Mouse (Mus musculus) forebrain, embryonic 14.5 days (tissue): ENCODE data around the gene Agap2. TPM values are rescaled to one million over a fixed set of nuclear protein-coding genes. Genes with fewer than 3 reads are reported as not detected.

Experiments
- ATAC-seq: fragments of 200-750 bp; cut with Nextera tagmentation; 2 replicates; pipeline ENCODE4 v1.8.0; 2017; ENCODE audit warnings: mild to moderate bottlenecking, moderate library complexity
- DNase-seq: peaks from one replicate; pipeline ENCODE4 v3.0.0-alpha.2; 2015; ENCODE audit warnings: low spot score
- H3K27ac ChIP-seq: fragments of 300-500 bp; sonication (generic); 2 replicates; pipeline ENCODE4 v1.5.1; 2014; ENCODE audit warnings: low read depth, mild to moderate bottlenecking, control low read depth, low read length, moderate library complexity
- H3K27me3 ChIP-seq: fragments of 300-500 bp; sonication (generic); replicated peaks from 2 replicates; pipeline ENCODE4 v1.6.1; 2014; ENCODE audit warnings: low read length, control low read depth, mixed read lengths; ENCODE audit not compliant: control insufficient read depth, insufficient read depth
- H3K36me3 ChIP-seq: fragments of 300-500 bp; sonication (generic); 2 replicates; pipeline ENCODE4 v1.6.1; 2014; ENCODE audit warnings: low read length, control low read depth; ENCODE audit not compliant: control insufficient read depth, insufficient read depth
- H3K4me1 ChIP-seq: fragments of 300-500 bp; sonication (generic); 2 replicates; pipeline ENCODE4 v1.6.1; 2014; ENCODE audit warnings: antibody characterized with exemption, low read length, control low read depth; ENCODE audit not compliant: control insufficient read depth, insufficient read depth
- H3K4me2 ChIP-seq: fragments of 300-500 bp; sonication (generic); 2 replicates; pipeline ENCODE4 v1.6.1; 2014; ENCODE audit warnings: mild to moderate bottlenecking, control low read depth, low read length
- H3K4me3 ChIP-seq: fragments of 300-500 bp; sonication (generic); 2 replicates; pipeline ENCODE4 v1.5.1; 2014; ENCODE audit warnings: low read depth, low read length, control low read depth
- H3K9ac ChIP-seq: fragments of 300-500 bp; sonication (generic); 2 replicates; pipeline ENCODE4 v1.6.1; 2014; ENCODE audit warnings: mild to moderate bottlenecking, low read length, control low read depth, moderate library complexity
- H3K9me3 ChIP-seq: fragments of 300-500 bp; sonication (generic); replicated peaks from 2 replicates; pipeline ENCODE4 v1.6.1; 2016; ENCODE audit warnings: low read length, control low read depth, mixed read lengths; ENCODE audit not compliant: control insufficient read depth
- WGBS: fragments of 180-500 bp; shearing (Covaris S2); extraction: QIAGEN DNeasy Blood & Tissue Kit; methylation state at CpG from one replicate; pipeline ENCODE4 v1.1.7; 2014; 5-methylcytosine and 5-hydroxymethylcytosine counted together
- polyA plus RNA-seq: library from polyadenylated mRNA; unstranded; fragments of >200 nt; fragmentation: Nextera tagmentation; extraction: Ambion mirVana; gene quantifications from 2 replicates; pipeline ENCODE4 v1.2.1, GENCODE M21; 2014

Agap2 gene
- polyA plus RNA-seq, 1 experiment from 2014 or later, result 3.9 TPM

DNA sequence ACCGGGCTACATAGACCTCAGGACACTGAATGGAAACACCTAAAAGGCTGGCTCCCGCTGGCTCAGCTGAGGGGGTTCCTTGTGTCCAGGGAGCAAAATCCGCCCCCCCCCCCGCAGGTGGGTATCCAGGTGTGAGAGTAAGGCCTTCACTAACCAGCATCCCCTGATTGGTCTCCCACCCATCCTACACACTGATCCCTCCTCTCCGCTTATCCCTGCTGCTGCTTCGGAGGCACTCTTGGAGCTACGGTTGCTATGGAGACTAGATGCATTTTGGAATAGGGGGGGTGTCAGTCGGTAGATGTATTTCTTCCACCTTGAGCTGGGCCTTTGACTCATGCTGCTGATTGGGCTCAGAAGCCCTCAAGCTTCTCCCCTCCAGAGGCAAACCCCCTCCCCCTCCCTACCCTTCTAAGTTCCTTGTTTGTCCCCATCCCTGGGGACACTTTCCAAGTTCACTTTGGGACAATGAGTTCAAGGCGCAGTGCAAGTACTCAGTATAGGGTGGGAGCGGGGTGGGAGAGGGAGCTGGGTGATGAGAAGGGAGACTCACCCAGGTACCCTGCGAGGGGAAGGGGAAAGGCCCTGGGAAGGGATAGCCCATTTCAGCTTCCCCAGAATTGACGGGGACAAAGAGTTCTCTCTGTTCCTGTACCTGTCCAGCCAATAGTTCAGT is 3.1 kb downstream of the Agap2 start:
- H3K27me3 ChIP-seq, result peaks cover 23% of the 10 kb centered on the region
- H3K4me1 ChIP-seq, result peaks cover 31% of the 10 kb centered on the region
- H3K9me3 ChIP-seq, result no peaks in the 10 kb centered on the region
- peak overlapping the region; percentile 74 for H3K4me3 ChIP-seq
- peak overlapping the region; percentile 40 for H3K9ac ChIP-seq
- 3% methylated on average over 12 of the region's 12 CpGs for WGBS
- DNase-seq (peak; percentile 76), ATAC-seq (peak; percentile 50)
- H3K4me2 ChIP-seq, result peak overlapping the region; percentile 97
- H3K36me3 ChIP-seq, result no peaks in the 10 kb centered on the region
- peak overlapping the region; percentile 86 for H3K27ac ChIP-seq

GRCm38 (mm10) chr10:127078677-127079575 is 3.8 kb downstream of the Agap2 start:
- Histone ChIP-seq H3K36me3 (peaks cover 3% of the 10 kb centered on the region; the same call in 1 of the 2 replicates), H3K9ac (peak overlapping the region; percentile 85), H3K4me1 (peaks cover 31% of the 10 kb centered on the region), H3K4me3 (peak overlapping the region; percentile 74), H3K27ac (peak overlapping the region; percentile 86), H3K27me3 (peaks cover 31% of the 10 kb centered on the region), H3K4me2 (peak overlapping the region; percentile 97), H3K9me3 (no peaks in the 10 kb centered on the region)
- 0% methylated on average over 30 of the region's 49 CpGs for WGBS
- ATAC-seq, result peak; percentile 71
- DNase-seq, result peak; percentile 86

DNA sequence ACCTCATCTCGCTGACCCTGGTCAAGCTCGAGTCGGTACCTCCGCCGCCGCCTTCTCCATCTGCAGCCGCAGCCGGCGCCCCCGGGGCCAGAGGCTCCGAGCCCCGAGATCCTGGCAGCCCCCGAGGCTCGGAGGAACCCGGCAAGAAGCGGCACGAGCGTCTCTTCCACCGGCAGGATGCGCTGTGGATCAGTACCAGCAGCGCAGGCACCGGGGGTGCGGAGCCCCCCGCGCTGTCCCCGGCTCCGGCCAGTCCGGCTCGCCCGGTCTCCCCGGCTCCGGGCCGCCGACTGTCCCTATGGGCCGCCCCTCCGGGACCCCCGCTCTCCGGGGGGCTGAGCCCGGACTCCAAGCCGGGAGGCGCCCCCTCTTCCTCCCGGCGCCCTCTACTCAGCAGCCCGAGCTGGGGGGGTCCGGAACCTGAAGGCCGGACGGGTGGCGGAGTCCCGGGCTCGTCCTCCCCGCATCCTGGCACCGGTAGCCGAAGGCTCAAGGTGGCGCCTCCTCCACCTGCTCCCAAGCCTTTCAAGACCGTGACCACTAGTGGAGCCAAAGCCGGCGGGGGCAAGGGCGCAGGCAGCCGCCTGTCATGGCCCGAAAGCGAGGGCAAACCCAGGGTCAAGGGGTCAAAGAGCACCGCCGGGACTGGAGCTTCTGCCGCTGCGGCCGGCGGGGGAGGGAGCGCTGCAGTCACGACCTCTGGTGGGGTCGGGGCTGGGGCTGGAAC is 4.7 kb downstream of the Agap2 start:
- WGBS, result 2% methylated on average over 65 of the region's 70 CpGs
- Histone ChIP-seq H3K36me3 (peaks cover 8% of the 10 kb centered on the region; the same call in 1 of the 2 replicates), H3K4me3 (peak overlapping the region; percentile 74), H3K9ac (peak overlapping the region; percentile 85), H3K4me1 (peaks cover 31% of the 10 kb centered on the region), H3K27ac (peak overlapping the region; percentile 86), H3K4me2 (peak overlapping the region; percentile 97), H3K9me3 (no peaks in the 10 kb centered on the region), H3K27me3 (peaks cover 37% of the 10 kb centered on the region)
- DNase-seq (no peak), ATAC-seq (0 out of 2 replicates have a peak, but pooled peaks have one; percentile 8)

- ATAC-seq (no peak), DNase-seq (no peak)
- peaks cover 37% of the 10 kb centered on the region for H3K27me3 ChIP-seq
- peak overlapping the region; percentile 97 for H3K4me2 ChIP-seq
- H3K27ac ChIP-seq, result no peak overlapping the region
- H3K9me3 ChIP-seq, result no peaks in the 10 kb centered on the region
- H3K36me3 ChIP-seq, result peaks cover 10% of the 10 kb centered on the region; the same call in 1 of the 2 replicates
- peak overlapping the region; percentile 85 for H3K9ac ChIP-seq
- H3K4me3 ChIP-seq, result peak overlapping the region; percentile 74
- WGBS, result 2% methylated on average over 48 of the region's 48 CpGs
- H3K4me1 ChIP-seq, result peaks cover 31% of the 10 kb centered on the region
Observed at GRCm38 (mm10) chr10:127080901-127081780, 6.1 kb downstream of the Agap2 start.

GRCm38 (mm10) chr10:127081996-127082620 is 7.0 kb downstream of the Agap2 start:
- peak overlapping the region; percentile 74 for H3K4me3 ChIP-seq
- DNase-seq (peak; percentile 84), ATAC-seq (peak; percentile 27)
- no peaks in the 10 kb centered on the region for H3K9me3 ChIP-seq
- peaks cover 37% of the 10 kb centered on the region for H3K27me3 ChIP-seq
- peak overlapping the region; percentile 85 for H3K9ac ChIP-seq
- H3K4me1 ChIP-seq, result peaks cover 31% of the 10 kb centered on the region
- H3K36me3 ChIP-seq, result peaks cover 10% of the 10 kb centered on the region; the same call in 1 of the 2 replicates
- 24% methylated on average over 8 of the region's 8 CpGs for WGBS
- H3K4me2 ChIP-seq, result peak overlapping the region; percentile 97
- H3K27ac ChIP-seq, result no peak overlapping the region

DNA sequence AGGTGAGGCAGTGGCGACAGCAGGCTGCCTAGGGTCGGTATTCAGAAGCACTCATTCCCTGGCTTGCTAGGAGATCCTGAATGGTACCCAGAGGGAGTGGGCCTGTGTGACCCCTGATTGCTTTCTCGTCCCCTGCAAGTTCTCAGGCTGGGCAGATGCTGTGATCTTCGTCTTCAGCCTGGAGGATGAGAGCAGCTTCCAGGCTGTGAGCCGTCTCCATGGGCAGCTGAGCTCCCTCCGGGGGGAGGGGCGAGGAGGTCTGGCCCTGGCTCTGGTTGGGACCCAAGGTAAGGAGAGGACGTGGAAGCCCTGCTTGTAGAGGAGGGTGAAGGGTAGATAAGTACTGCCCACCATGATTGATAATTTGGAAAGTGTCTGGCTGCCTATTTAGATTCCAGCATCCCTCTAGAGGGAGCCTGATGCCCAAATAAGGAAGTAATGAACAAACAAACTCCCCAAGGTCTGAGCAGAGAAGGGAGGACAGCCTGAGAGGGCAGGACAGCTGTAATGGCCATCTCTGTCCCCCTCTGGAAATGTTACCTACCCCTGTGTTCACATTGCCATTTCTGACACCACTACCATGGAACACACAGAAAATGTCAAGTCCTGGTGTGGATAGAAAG is 8.3 kb downstream of the Agap2 start:
- Histone ChIP-seq H3K27me3 (peaks cover 41% of the 10 kb centered on the region), H3K4me1 (peaks cover 21% of the 10 kb centered on the region), H3K27ac (no peak overlapping the region), H3K9me3 (no peaks in the 10 kb centered on the region), H3K4me3 (no peak overlapping the region), H3K9ac (no peak overlapping the region), H3K4me2 (no peak overlapping the region), H3K36me3 (peaks cover 10% of the 10 kb centered on the region; the same call in 1 of the 2 replicates)
- ATAC-seq (no peak), DNase-seq (no peak)
- 43% methylated on average over 8 of the region's 8 CpGs for WGBS

DNA sequence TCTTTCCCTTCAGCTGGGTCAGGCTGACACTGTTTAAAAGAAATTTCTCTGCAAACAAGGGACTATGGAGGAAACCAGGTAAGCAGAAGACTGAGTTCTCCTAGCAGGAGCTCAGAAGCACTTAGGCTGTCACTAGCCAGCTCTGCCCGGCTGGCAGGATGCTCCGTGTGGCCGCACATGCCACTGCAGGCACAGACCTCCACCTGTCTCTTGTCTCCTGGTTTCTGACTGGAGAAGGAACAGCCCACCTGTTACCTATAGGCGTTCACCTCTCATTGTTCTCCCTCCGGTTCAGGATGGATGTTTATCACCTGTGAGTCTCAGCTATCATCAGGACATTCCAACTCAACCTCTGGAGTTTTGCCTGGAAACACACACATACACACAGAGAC is 8.8 kb downstream of the Agap2 start:
- no peak for ATAC-seq
- Histone ChIP-seq H3K27ac (no peak overlapping the region), H3K4me2 (no peak overlapping the region), H3K36me3 (peaks cover 10% of the 10 kb centered on the region; the same call in 1 of the 2 replicates), H3K9ac (no peak overlapping the region), H3K4me1 (peaks cover 20% of the 10 kb centered on the region), H3K4me3 (no peak overlapping the region), H3K9me3 (no peaks in the 10 kb centered on the region), H3K27me3 (peaks cover 43% of the 10 kb centered on the region)
- 40% methylated on average over 5 of the region's 5 CpGs for WGBS
- DNase-seq, result no peak
